Mouse (Mus musculus) cerebral cortex, adult 2 months (tissue): Measurements from ENCODE around the gene Flrt2.

Experiments
- WGBS: fragments of 180-500 bp; shearing (Covaris S2); methylation state at CpG from one replicate; pipeline ENCODE4 v1.1.7; 2018; 5-methylcytosine and 5-hydroxymethylcytosine counted together

The Flrt2 gene

GRCm38 (mm10) chr12:95738031-95738430 lies 46.0 kb downstream of the Flrt2 start:
- 22% methylated on average over 5 of the region's 5 CpGs for WGBS

GRCm38 (mm10) chr12:95738491-95739135 lies 46.6 kb downstream of the Flrt2 start:
- WGBS: 52% methylated on average over 7 of the region's 7 CpGs

GRCm38 (mm10) chr12:95739739-95740138 lies 47.7 kb downstream of the Flrt2 start:
- WGBS: 42% methylated on average over 5 of the region's 5 CpGs

GRCm38 (mm10) chr12:95741296-95741695 lies 49.3 kb downstream of the Flrt2 start:
- 52% methylated on average over 11 of the region's 11 CpGs for WGBS

GRCm38 (mm10) chr12:95744307-95744706 lies 52.3 kb downstream of the Flrt2 start:
- WGBS: 43% methylated on average over 4 of the region's 4 CpGs

- 19% methylated on average over 10 of the region's 10 CpGs for WGBS
These were observed 55.0 kb downstream of the Flrt2 start for GRCm38 (mm10) chr12:95746856-95747579.

- WGBS: 58% methylated on average over 2 of the region's 2 CpGs
These were observed 56.7 kb downstream of the Flrt2 start for GRCm38 (mm10) chr12:95748760-95749159.

- 74% methylated on average over 2 of the region's 2 CpGs for WGBS
These were observed 57.2 kb downstream of the Flrt2 start for GRCm38 (mm10) chr12:95749248-95749647.

- WGBS: 65% methylated on average over 5 of the region's 5 CpGs
These were observed 67.3 kb downstream of the Flrt2 start for GRCm38 (mm10) chr12:95759212-95759746.

GRCm38 (mm10) chr12:95765255-95765654 lies 73.2 kb downstream of the Flrt2 start:
- 73% methylated on average over 4 of the region's 4 CpGs for WGBS

- 81% methylated on average over 2 of the region's 2 CpGs for WGBS
These were observed 77.0 kb downstream of the Flrt2 start for GRCm38 (mm10) chr12:95769041-95769440.

- 44% methylated on average over 3 of the region's 3 CpGs for WGBS
These were observed 78.2 kb downstream of the Flrt2 start for GRCm38 (mm10) chr12:95770251-95770650.

GRCm38 (mm10) chr12:95790146-95790545 lies 98.1 kb downstream of the Flrt2 start:
- 43% methylated on average over 1 of the region's 1 CpGs for WGBS
